Mouse (Mus musculus) T-helper 17 cell (primary cell): ENCODE measurements around the gene Stx8.

Experiments
- in situ Hi-C, 2 experiments: fragments of 300-600 bp; cut with MboI, MseI; formaldehyde crosslinking; loops; 1 replicate in 1 of 2; 2 replicates in 1 of 2; pipeline ENCODE4 v1.15.1; 2025; ENCODE audit warnings: high pct_unique_total_duplicates in 2 of 2

The Stx8 gene

GRCm38 (mm10) chr11:68222209-68222608 lies 256.2 kb downstream of the Stx8 start:
- in situ Hi-C loops, result no loop called here

- in situ Hi-C loops, result no loop called here
These were observed 257.1 kb downstream of the Stx8 start for GRCm38 (mm10) chr11:68223143-68223542.

- in situ Hi-C loops, result no loop called here
These were observed 260.7 kb downstream of the Stx8 start for GRCm38 (mm10) chr11:68226654-68227057.

- in situ Hi-C loops, result no loop called here
These were observed 261.8 kb downstream of the Stx8 start for GRCm38 (mm10) chr11:68227837-68228236.

- in situ Hi-C loops, result no loop called here
These were observed 263.1 kb downstream of the Stx8 start for GRCm38 (mm10) chr11:68228941-68229665.

- in situ Hi-C loops, result no loop called here
These were observed 265.6 kb downstream of the Stx8 start for GRCm38 (mm10) chr11:68231558-68231957.

- in situ Hi-C loops, result no loop called here
These were observed 267.5 kb downstream of the Stx8 start for GRCm38 (mm10) chr11:68233469-68233965.

GRCm38 (mm10) chr11:68239756-68240155 lies 273.8 kb downstream of the Stx8 start:
- in situ Hi-C loops, result no loop called here

- in situ Hi-C loops, result no loop called here
These were observed 278.4 kb downstream of the Stx8 start for GRCm38 (mm10) chr11:68244254-68244991.

- in situ Hi-C loops, result no loop called here
These were observed 278.9 kb downstream of the Stx8 start for GRCm38 (mm10) chr11:68244992-68245261.

- in situ Hi-C loops, result no loop called here
These were observed 281.9 kb downstream of the Stx8 start for GRCm38 (mm10) chr11:68247897-68248296.

- in situ Hi-C loops, result no loop called here
These were observed 284.1 kb downstream of the Stx8 start for GRCm38 (mm10) chr11:68250106-68250505.

- in situ Hi-C loops, result no loop called here
These were observed 287.5 kb downstream of the Stx8 start for GRCm38 (mm10) chr11:68253531-68253930.
